Mouse (Mus musculus): ENCODE results near the gene Itih4.
A peak's percentile ranks its signal among the peaks of the same experiment; 100 is the strongest.

Itih4 gene

DNA sequence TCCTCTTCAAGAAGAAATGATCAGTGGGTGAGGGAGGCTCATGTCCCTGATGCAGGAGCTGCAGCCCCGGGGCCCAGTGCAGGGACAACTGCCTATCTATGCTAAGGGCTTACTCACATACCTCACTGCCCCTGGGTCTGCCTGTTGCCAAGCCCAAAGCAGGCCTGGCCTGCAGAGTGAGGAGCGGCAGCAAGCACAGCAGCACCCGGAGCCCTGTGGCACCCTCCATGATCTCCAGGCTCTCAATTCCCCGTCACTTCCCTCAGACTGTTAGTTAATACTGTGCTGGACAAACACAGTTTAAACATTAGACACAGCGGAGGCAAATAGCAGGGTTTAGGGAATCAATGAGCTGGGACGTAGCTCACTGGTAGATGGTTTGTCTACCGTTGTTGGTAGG lies 56.8 kb downstream of the Itih4 start, which contains the start of gene Itih1:
TSS of gene Itih1 (minus strand) at position 252 of the 400 bp plus-strand sequence.
- no peak for DNase-seq (ENCODE audit: low spot score)

DNA sequence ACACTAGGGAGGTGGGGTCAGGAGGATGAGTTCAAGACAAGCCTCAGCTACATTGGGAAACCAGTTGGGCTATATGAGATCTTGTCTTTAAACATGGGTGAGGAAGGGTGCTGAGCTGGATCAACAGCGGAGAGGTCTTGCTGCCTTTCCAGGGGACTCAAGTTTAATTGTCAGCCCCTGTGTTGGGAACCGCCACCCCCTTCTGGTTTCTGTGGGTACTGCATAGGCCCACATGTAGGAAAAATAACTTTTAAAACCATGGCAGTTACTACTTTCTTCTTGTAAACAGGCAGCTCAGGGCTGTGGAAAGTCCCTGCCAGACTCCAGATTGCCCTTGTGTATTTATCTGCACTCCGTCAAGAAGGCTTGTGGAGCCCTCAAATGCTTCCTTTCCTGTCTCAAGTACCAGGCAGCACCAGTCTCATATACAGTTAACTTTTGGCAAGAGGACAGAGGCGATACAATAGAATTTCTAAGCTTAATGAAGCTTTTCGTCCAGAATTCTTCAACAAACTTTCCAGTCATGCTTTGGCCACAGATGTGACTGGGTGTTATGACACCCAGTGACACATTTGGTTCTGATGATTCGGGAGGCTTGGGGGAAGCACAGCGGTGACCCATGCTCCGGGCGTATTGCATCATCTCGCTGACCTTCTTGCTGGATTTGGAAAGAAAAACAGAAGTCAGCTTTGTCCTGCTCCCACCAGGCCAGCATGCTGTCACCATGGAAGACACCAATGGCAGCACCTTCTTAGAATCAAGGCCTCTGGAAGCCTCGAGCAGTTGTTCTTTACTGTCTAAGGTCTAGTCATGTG lies 57.8 kb downstream of the Itih4 start:
- DNase-seq (ENCODE audit: low spot score): peak; percentile 42

DNA sequence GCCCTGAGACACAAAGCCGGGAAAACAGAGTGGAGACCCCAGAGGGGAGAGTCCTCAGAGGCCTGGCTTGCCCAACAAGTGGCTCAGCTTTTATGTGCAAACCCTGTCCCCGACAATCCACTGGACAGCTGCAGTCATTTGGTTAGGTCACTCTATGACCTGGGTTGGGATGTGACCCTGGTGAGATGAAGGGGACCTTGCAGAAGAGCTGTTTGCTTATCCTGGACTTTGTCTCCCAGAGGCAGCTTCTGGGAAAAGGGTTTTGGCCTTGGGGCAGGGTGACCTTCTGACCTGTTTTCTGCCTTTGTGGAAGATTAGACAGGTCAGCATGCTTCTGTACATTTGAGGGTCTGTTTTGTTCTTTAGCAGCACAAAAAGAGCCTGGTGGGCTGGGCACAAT lies 58.5 kb downstream of the Itih4 start:
- DNase-seq (ENCODE audit: low spot score): no peak

DNA sequence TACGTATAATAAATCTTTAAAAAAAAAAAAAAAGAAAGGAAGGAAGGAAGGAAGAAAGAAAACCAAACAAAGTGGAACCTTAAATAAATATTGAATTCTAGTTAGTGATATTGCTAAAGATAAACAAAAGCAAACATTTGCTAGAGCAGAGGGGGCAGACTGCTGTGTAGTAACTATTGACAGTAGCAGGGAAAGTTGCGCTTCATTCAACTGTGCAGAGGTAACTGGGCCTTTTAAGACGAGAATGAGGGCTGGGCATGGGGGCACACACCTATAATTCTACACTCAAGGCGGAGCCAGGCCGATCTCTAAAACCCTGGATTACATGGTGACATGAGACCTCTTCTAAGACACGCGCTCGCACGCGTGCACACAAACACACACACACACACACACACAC lies 63.7 kb downstream of the Itih4 start:
- no peak for DNase-seq (ENCODE audit: low spot score)

DNA sequence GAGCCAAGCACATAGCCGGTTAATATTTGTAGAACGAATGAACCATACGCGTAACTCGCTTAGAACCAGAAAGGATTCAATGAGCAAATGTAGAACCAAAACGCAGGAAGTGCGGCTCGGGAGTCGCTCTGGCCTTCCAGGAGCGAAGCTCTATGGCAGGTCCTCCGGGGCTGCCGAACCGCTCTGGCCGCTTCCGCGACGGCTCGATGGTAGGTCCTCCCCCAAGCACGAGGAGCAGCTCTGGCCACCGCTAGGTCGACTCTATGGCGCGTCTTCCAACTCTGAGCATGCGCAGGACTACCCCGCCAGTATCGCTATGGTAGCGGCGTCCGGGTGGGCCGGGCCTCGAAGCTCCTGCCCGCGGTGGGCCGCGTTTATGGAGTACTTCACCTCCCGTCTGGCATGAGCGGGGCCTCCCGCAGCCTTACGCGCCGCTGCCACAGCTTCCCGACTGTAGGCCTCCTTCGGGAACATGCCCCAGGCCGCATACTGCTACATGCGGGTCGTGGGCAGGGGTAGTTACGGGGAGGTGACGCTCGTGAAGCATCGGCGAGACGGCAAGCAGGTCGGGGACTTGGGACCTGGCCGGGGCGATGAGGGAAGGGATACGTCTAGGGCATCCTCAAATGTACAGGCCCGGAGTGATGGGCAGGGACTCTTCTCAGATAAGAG lies 65.0 kb downstream of the Itih4 start, which contains the start of gene Nek4:
TSS of gene Nek4 (plus strand) at position 224 of the 672 bp plus-strand sequence.
- DNase-seq (ENCODE audit: low spot score): peak; percentile 93
